In the genomic region with DNA sequence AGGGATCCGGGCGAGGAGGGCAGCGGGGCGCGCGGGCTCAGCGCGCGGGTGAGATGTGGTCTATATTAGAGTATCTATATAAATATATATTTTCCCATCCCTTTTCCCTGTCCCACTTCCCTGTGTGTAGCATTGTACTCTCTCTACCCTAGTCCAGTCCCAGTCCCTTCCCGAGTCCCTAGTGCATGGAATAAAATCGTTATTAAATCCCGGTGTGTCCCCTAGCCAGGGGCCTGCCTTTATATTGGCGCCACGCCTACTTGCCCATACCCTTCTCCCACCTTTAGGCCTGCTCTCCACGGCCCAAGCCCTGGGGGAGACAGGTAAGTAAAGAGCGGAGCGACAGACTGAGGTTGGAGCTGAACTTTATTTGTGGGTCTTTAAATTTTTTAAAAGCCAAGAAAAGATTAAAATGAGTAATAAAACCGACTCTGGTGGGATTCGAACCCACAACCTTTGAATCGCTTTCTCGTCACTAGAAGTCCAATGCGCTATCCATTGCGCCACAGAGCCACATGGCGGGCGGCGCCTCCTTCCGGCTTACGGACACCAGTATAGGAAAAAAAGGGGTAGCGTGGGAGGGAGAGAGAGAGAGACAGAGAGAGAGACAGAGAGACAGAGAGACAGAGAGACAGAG, we compare ENCODE assay signal across 8 mouse cellular contexts. TPM values are rescaled to one million over a fixed set of nuclear protein-coding genes. Genes with fewer than 3 reads are reported as not detected.
A peak's percentile ranks its signal among the peaks of the same experiment; 100 is the strongest.
DNase-seq lines count a peak whose midpoint lies in the region; ATAC-seq and TF ChIP-seq lines count a peak whose summit lies in the region.

No protein-coding gene starts in this region.

- peaks cover 62% of the 10 kb centered on the region for H3K4me1 ChIP-seq in embryonic facial prominence, embryonic 10.5 days
- peaks cover 6% of the 10 kb centered on the region; the same call in 1 of the 2 replicates for H3K4me1 ChIP-seq in heart, adult 2 months (ENCODE audit: control insufficient read depth, insufficient read depth, low read length)
- H3K4me1 ChIP-seq in limb, embryonic 12.5 days (replicated peaks) = peaks cover 42% of the 10 kb centered on the region
- H3K4me1 ChIP-seq in midbrain, embryonic 15.5 days = peaks cover 50% of the 10 kb centered on the region

- intact Hi-C loops in heart, adult 2 months (cut with DNase I) = loop anchor here (5.0 kb wide), 1 partner anchor 156 kb away; a partner anchor contains a TSS

- H3K9ac ChIP-seq in heart, adult 2 months (ENCODE audit: low read depth, low read length) = peak overlapping the region; percentile 79
- H3K9ac ChIP-seq in limb, embryonic 12.5 days (replicated peaks) = peak overlapping the region; percentile 74
- peak overlapping the region; percentile 60 for H3K9ac ChIP-seq in midbrain, embryonic 15.5 days

- TF ChIP-seq CTCF in heart, adult 2 months (IDR thresholded peaks at IDR 0.05) = peak; percentile 27

- H3K27ac ChIP-seq in embryonic facial prominence, embryonic 10.5 days (replicated peaks) = peak overlapping the region; percentile 82
- peak overlapping the region; percentile 88 for H3K27ac ChIP-seq in heart, adult 2 months
- H3K27ac ChIP-seq in limb, embryonic 12.5 days = peak overlapping the region; percentile 86
- H3K27ac ChIP-seq in midbrain, embryonic 15.5 days = peak overlapping the region; percentile 81

- no peaks in the 10 kb centered on the region for H3K9me3 ChIP-seq in embryonic facial prominence, embryonic 10.5 days
- H3K9me3 ChIP-seq in limb, embryonic 12.5 days = no peaks in the 10 kb centered on the region
- no peaks in the 10 kb centered on the region for H3K9me3 ChIP-seq in midbrain, embryonic 15.5 days

- peak overlapping the region; percentile 97 for H3K4me2 ChIP-seq in limb, embryonic 12.5 days
- peak overlapping the region; percentile 88 for H3K4me2 ChIP-seq in midbrain, embryonic 15.5 days

- DNase-seq in frontal cortex, adult 2 months (ENCODE audit: extremely low spot score in 1 of 2, low spot score in 1 of 2) = peak; percentile 86 to 98
- DNase-seq in embryonic facial prominence, embryonic 10.5 days (ENCODE audit: low spot score) = peak; percentile 94
- peak; percentile 88 to 89 for DNase-seq in heart, adult 2 months
- DNase-seq in kidney, adult 8-10 months = peak; percentile 87 to 92
- DNase-seq in spleen, postnatal 10 days (ENCODE audit: low spot score in 2 of 2) = peak; percentile 81 to 89

- H3K79me2 ChIP-seq in heart, adult 2 months (replicated peaks; ENCODE audit: control insufficient read depth, insufficient read depth, low read length) = no peaks in the 10 kb centered on the region

- peaks cover 46% of the 10 kb centered on the region for H3K27me3 ChIP-seq in embryonic facial prominence, embryonic 10.5 days (replicated peaks; ENCODE audit: low read depth, poor library complexity, severe bottlenecking)
- no peaks in the 10 kb centered on the region for H3K27me3 ChIP-seq in heart, adult 2 months (ENCODE audit: control insufficient read depth, insufficient read depth, low read length)
- H3K27me3 ChIP-seq in limb, embryonic 12.5 days = peaks cover 26% of the 10 kb centered on the region
- H3K27me3 ChIP-seq in midbrain, embryonic 15.5 days (replicated peaks) = peaks cover 11% of the 10 kb centered on the region

- ATAC-seq in frontal cortex, adult (ENCODE audit: low TSS enrichment) = no peak
- ATAC-seq in limb, embryonic 12.5 days (ENCODE audit: insufficient number of reproducible peaks, insufficient read depth, low FRiP score, low TSS enrichment, low read depth) = peak; percentile 18
- peak; percentile 6 for ATAC-seq in midbrain, embryonic 15.5 days (replicated peaks)

- TF ChIP-seq EP300 in heart, adult 2 months (IDR thresholded peaks at IDR 0.05; ENCODE audit: insufficient read depth, low read depth, low read length) = peak; percentile 82

- peak overlapping the region; percentile 74 for H3K4me3 ChIP-seq in embryonic facial prominence, embryonic 10.5 days
- H3K4me3 ChIP-seq in heart, adult 2 months = peak overlapping the region; percentile 61
- peak overlapping the region; percentile 81 for H3K4me3 ChIP-seq in limb, embryonic 12.5 days (replicated peaks)
- peak overlapping the region; percentile 67 for H3K4me3 ChIP-seq in midbrain, embryonic 15.5 days

- no peaks in the 10 kb centered on the region for H3K36me3 ChIP-seq in embryonic facial prominence, embryonic 10.5 days (replicated peaks)
- H3K36me3 ChIP-seq in heart, adult 2 months (ENCODE audit: control insufficient read depth, insufficient read depth, low read length) = no peaks in the 10 kb centered on the region
- H3K36me3 ChIP-seq in limb, embryonic 12.5 days = no peaks in the 10 kb centered on the region
- no peaks in the 10 kb centered on the region for H3K36me3 ChIP-seq in midbrain, embryonic 15.5 days (replicated peaks)

- under 1% methylated on average over 29 of the region's 29 CpGs for WGBS in embryonic facial prominence, embryonic 10.5 days
- WGBS in heart, adult 2 months = 1% methylated on average over 29 of the region's 29 CpGs
- under 1% methylated on average over 29 of the region's 29 CpGs for WGBS in limb, embryonic 12.5 days
- WGBS in midbrain, embryonic 15.5 days = under 1% methylated on average over 29 of the region's 29 CpGs

- 0 out of 2 replicates have a peak, but pooled peaks have one; percentile 22 for TF ChIP-seq POLR2A in heart, adult 2 months (IDR thresholded peaks at IDR 0.05; ENCODE audit: insufficient read depth, low read depth, low read length)

RNA-seq across cellular contexts. Expression of a gene that starts 0.8 kb away (rescaled TPM):
- 1.8 and 1.9 TPM in 2 replicates for polyA plus RNA-seq in frontal cortex, adult 2 months (2012; rRNA removed)
- polyA plus RNA-seq in embryonic facial prominence, embryonic 10.5 days (2016; fragmentation: Nextera tagmentation; extraction: Ambion mirVana) = 0.12 TPM in 1 of 2 replicates, not detected in the other
- total RNA-seq in heart, adult 2 months (2021) = under 1 TPM; 0.21 to 0.23 TPM
- 0.82 and 1.00 TPM in 2 replicates for polyA plus RNA-seq in heart, adult 2 months (2012; rRNA removed)
- 0.22 and 0.76 TPM in 2 replicates for polyA plus RNA-seq in limb, embryonic 12.5 days (2016; fragmentation: Nextera tagmentation; extraction: Ambion mirVana)
- polyA plus RNA-seq in midbrain, embryonic 15.5 days (2015; fragmentation: Nextera tagmentation; extraction: Ambion mirVana) = 0.24 and 0.27 TPM in 2 replicates

RNA-seq across cellular contexts. Expression of a gene that starts 2.5 kb away (rescaled TPM):
- polyA plus RNA-seq in frontal cortex, adult 2 months (2012; rRNA removed) = 5.1 and 8.0 TPM in 2 replicates
- 0.04 and 0.19 TPM in 2 replicates for polyA plus RNA-seq in embryonic facial prominence, embryonic 10.5 days (2016; fragmentation: Nextera tagmentation; extraction: Ambion mirVana)
- total RNA-seq in heart, adult 2 months (2021) = under 1 TPM; 0.05 to 0.07 TPM
- polyA plus RNA-seq in heart, adult 2 months (2012; rRNA removed) = 0.16 TPM in 1 of 2 replicates, not detected in the other
- polyA plus RNA-seq in limb, embryonic 12.5 days (2016; fragmentation: Nextera tagmentation; extraction: Ambion mirVana) = 0.58 and 0.77 TPM in 2 replicates
- polyA plus RNA-seq in midbrain, embryonic 15.5 days (2015; fragmentation: Nextera tagmentation; extraction: Ambion mirVana) = 6.3 and 8.0 TPM in 2 replicates

RNA-seq across cellular contexts. Expression of a gene that starts 3.0 kb away (rescaled TPM):
- polyA plus RNA-seq in frontal cortex, adult 2 months (2012; rRNA removed) = 0.78 and 0.86 TPM in 2 replicates
- polyA plus RNA-seq in embryonic facial prominence, embryonic 10.5 days (2016; fragmentation: Nextera tagmentation; extraction: Ambion mirVana) = 0.16 and 0.36 TPM in 2 replicates
- total RNA-seq in heart, adult 2 months (2021) = under 1 TPM in 1 of 2 experiments, not detected in 1; 0.11 TPM
- polyA plus RNA-seq in heart, adult 2 months (2012; rRNA removed) = 0.10 TPM in 1 of 2 replicates, not detected in the other
- polyA plus RNA-seq in limb, embryonic 12.5 days (2016; fragmentation: Nextera tagmentation; extraction: Ambion mirVana) = 0.56 and 0.74 TPM in 2 replicates
- 0.86 and 0.89 TPM in 2 replicates for polyA plus RNA-seq in midbrain, embryonic 15.5 days (2015; fragmentation: Nextera tagmentation; extraction: Ambion mirVana)

RNA-seq across cellular contexts. Expression of a gene that starts 28.2 kb away (rescaled TPM):
- 42.7 and 55.8 TPM in 2 replicates for polyA plus RNA-seq in frontal cortex, adult 2 months (2012; rRNA removed)
- polyA plus RNA-seq in embryonic facial prominence, embryonic 10.5 days (2016; fragmentation: Nextera tagmentation; extraction: Ambion mirVana) = 6.1 and 7.3 TPM in 2 replicates
- total RNA-seq in heart, adult 2 months (2021) = 10 to 100 TPM; 44.4 to 79.8 TPM
- polyA plus RNA-seq in heart, adult 2 months (2012; rRNA removed) = 18.0 and 36.4 TPM in 2 replicates
- 7.2 and 10.4 TPM in 2 replicates for polyA plus RNA-seq in limb, embryonic 12.5 days (2016; fragmentation: Nextera tagmentation; extraction: Ambion mirVana)
- polyA plus RNA-seq in midbrain, embryonic 15.5 days (2015; fragmentation: Nextera tagmentation; extraction: Ambion mirVana) = 11.3 and 12.3 TPM in 2 replicates

RNA-seq across cellular contexts. Expression of a gene that starts 33.6 kb away (rescaled TPM):
- polyA plus RNA-seq in frontal cortex, adult 2 months (2012; rRNA removed) = 2.0 TPM in 2 replicates
- polyA plus RNA-seq in embryonic facial prominence, embryonic 10.5 days (2016; fragmentation: Nextera tagmentation; extraction: Ambion mirVana) = 0.27 TPM in 1 of 2 replicates, not detected in the other
- total RNA-seq in heart, adult 2 months (2021) = not detected
- 0.04 TPM in 1 of 2 replicates, not detected in the other for polyA plus RNA-seq in heart, adult 2 months (2012; rRNA removed)
- 0.08 TPM in 1 of 2 replicates, not detected in the other for polyA plus RNA-seq in limb, embryonic 12.5 days (2016; fragmentation: Nextera tagmentation; extraction: Ambion mirVana)
- 0.28 and 0.41 TPM in 2 replicates for polyA plus RNA-seq in midbrain, embryonic 15.5 days (2015; fragmentation: Nextera tagmentation; extraction: Ambion mirVana)
